Mouse (Mus musculus): Measurements from ENCODE around the gene Gm10160. TPM values are rescaled to one million over a fixed set of nuclear protein-coding genes. Genes with fewer than 3 reads are reported as not detected.

The Gm10160 gene
- polyA plus RNA-seq, 1 experiment from 2014 or later = not detected

GRCm38 (mm10) chr7:81874636-81875035, 19.0 kb upstream of the Gm10160 start:
- no peak for ATAC-seq (replicated peaks; ENCODE audit: insufficient number of reproducible peaks, low FRiP score, low TSS enrichment)

GRCm38 (mm10) chr7:81873807-81874206, 18.2 kb upstream of the Gm10160 start:
- Histone ChIP-seq H3K4me3 (ENCODE audit: low read depth, low read length) (no peak overlapping the region), H3K4me2 (no peak overlapping the region), H3K9me3 (replicated peaks; ENCODE audit: control insufficient read depth, low read length) (no peaks in the 10 kb centered on the region), H3K9ac (ENCODE audit: low read depth, low read length) (no peak overlapping the region), H3K27me3 (ENCODE audit: control insufficient read depth, insufficient read depth, low read length) (no peaks in the 10 kb centered on the region), H3K36me3 (ENCODE audit: control insufficient read depth, insufficient read depth, low read length) (0 out of 2 replicates have a peak, but pooled peaks cover 4% of the 10 kb centered on the region), H3K27ac (ENCODE audit: low read depth, low read length) (no peak overlapping the region), H3K4me1 (ENCODE audit: control insufficient read depth, insufficient read depth, low read length) (peaks cover 4% of the 10 kb centered on the region; the same call in 1 of the 2 replicates)
- no peak for ATAC-seq (replicated peaks; ENCODE audit: insufficient number of reproducible peaks, low FRiP score, low TSS enrichment)
- 8% methylated on average over 1 of the region's 1 CpGs for WGBS (ENCODE audit: insufficient replicate concordance)

More at GRCm38 (mm10) chr7:81874636-81875035, 19.0 kb upstream of the Gm10160 start:
- peaks cover 4% of the 10 kb centered on the region; the same call in 1 of the 2 replicates for H3K4me1 ChIP-seq (ENCODE audit: control insufficient read depth, insufficient read depth, low read length)
- no peaks in the 10 kb centered on the region for H3K27me3 ChIP-seq (ENCODE audit: control insufficient read depth, insufficient read depth, low read length)
- H3K36me3 ChIP-seq (ENCODE audit: control insufficient read depth, insufficient read depth, low read length) = 0 out of 2 replicates have a peak, but pooled peaks cover 4% of the 10 kb centered on the region
- WGBS (ENCODE audit: insufficient replicate concordance) = 74% methylated on average over 6 of the region's 6 CpGs
- H3K9ac ChIP-seq (ENCODE audit: low read depth, low read length) = no peak overlapping the region
- no peak overlapping the region for H3K4me2 ChIP-seq
- H3K4me3 ChIP-seq (ENCODE audit: low read depth, low read length) = no peak overlapping the region
- H3K27ac ChIP-seq (ENCODE audit: low read depth, low read length) = no peak overlapping the region
- H3K9me3 ChIP-seq (replicated peaks; ENCODE audit: control insufficient read depth, low read length) = no peaks in the 10 kb centered on the region

- Histone ChIP-seq H3K36me3 (ENCODE audit: control insufficient read depth, insufficient read depth, low read length) (0 out of 2 replicates have a peak, but pooled peaks cover 4% of the 10 kb centered on the region), H3K4me3 (ENCODE audit: low read depth, low read length) (no peak overlapping the region), H3K9ac (ENCODE audit: low read depth, low read length) (no peak overlapping the region), H3K9me3 (replicated peaks; ENCODE audit: control insufficient read depth, low read length) (no peaks in the 10 kb centered on the region), H3K4me1 (ENCODE audit: control insufficient read depth, insufficient read depth, low read length) (peaks cover 4% of the 10 kb centered on the region; the same call in 1 of the 2 replicates), H3K27me3 (ENCODE audit: control insufficient read depth, insufficient read depth, low read length) (no peaks in the 10 kb centered on the region), H3K4me2 (no peak overlapping the region), H3K27ac (ENCODE audit: low read depth, low read length) (no peak overlapping the region)
- ATAC-seq (replicated peaks; ENCODE audit: insufficient number of reproducible peaks, low FRiP score, low TSS enrichment) = no peak
- 49% methylated on average over 13 of the region's 13 CpGs for WGBS (ENCODE audit: insufficient replicate concordance)
Observed at GRCm38 (mm10) chr7:81872493-81873013, 17.0 kb upstream of the Gm10160 start.

GRCm38 (mm10) chr7:81868158-81868557, 12.6 kb upstream of the Gm10160 start:
- H3K9me3 ChIP-seq (replicated peaks; ENCODE audit: control insufficient read depth, low read length) = no peaks in the 10 kb centered on the region
- H3K4me1 ChIP-seq (ENCODE audit: control insufficient read depth, insufficient read depth, low read length) = peaks cover 8% of the 10 kb centered on the region; the same call in 1 of the 2 replicates
- H3K27ac ChIP-seq (ENCODE audit: low read depth, low read length) = no peak overlapping the region
- H3K27me3 ChIP-seq (ENCODE audit: control insufficient read depth, insufficient read depth, low read length) = no peaks in the 10 kb centered on the region
- no peak overlapping the region for H3K4me3 ChIP-seq (ENCODE audit: low read depth, low read length)
- H3K36me3 ChIP-seq (ENCODE audit: control insufficient read depth, insufficient read depth, low read length) = 0 out of 2 replicates have a peak, but pooled peaks cover 4% of the 10 kb centered on the region
- H3K9ac ChIP-seq (ENCODE audit: low read depth, low read length) = no peak overlapping the region
- 31% methylated on average over 6 of the region's 6 CpGs for WGBS (ENCODE audit: insufficient replicate concordance)
- H3K4me2 ChIP-seq = no peak overlapping the region
- ATAC-seq (replicated peaks; ENCODE audit: insufficient number of reproducible peaks, low FRiP score, low TSS enrichment) = 0 out of 2 replicates have a peak, but pooled peaks have one; percentile 57

GRCm38 (mm10) chr7:81867231-81867930, 11.8 kb upstream of the Gm10160 start:
- no peak overlapping the region for H3K9ac ChIP-seq (ENCODE audit: low read depth, low read length)
- 0 out of 2 replicates have a peak, but pooled peaks cover 4% of the 10 kb centered on the region for H3K36me3 ChIP-seq (ENCODE audit: control insufficient read depth, insufficient read depth, low read length)
- no peaks in the 10 kb centered on the region for H3K27me3 ChIP-seq (ENCODE audit: control insufficient read depth, insufficient read depth, low read length)
- no peak for ATAC-seq (replicated peaks; ENCODE audit: insufficient number of reproducible peaks, low FRiP score, low TSS enrichment)
- H3K9me3 ChIP-seq (replicated peaks; ENCODE audit: control insufficient read depth, low read length) = no peaks in the 10 kb centered on the region
- no peak overlapping the region for H3K4me3 ChIP-seq (ENCODE audit: low read depth, low read length)
- 81% methylated on average over 9 of the region's 9 CpGs for WGBS (ENCODE audit: insufficient replicate concordance)
- H3K4me1 ChIP-seq (ENCODE audit: control insufficient read depth, insufficient read depth, low read length) = peaks cover 11% of the 10 kb centered on the region; the same call in 1 of the 2 replicates
- H3K4me2 ChIP-seq = no peak overlapping the region
- H3K27ac ChIP-seq (ENCODE audit: low read depth, low read length) = no peak overlapping the region

- no peak for ATAC-seq (replicated peaks; ENCODE audit: insufficient number of reproducible peaks, low FRiP score, low TSS enrichment)
- no peak overlapping the region for H3K4me3 ChIP-seq (ENCODE audit: low read depth, low read length)
Observed at GRCm38 (mm10) chr7:81865937-81866336, 10.3 kb upstream of the Gm10160 start.

GRCm38 (mm10) chr7:81864552-81864951, 9.0 kb upstream of the Gm10160 start:
- H3K4me3 ChIP-seq (ENCODE audit: low read depth, low read length) = no peak overlapping the region
- WGBS (ENCODE audit: insufficient replicate concordance) = 83% methylated on average over 6 of the region's 6 CpGs
- no peak for ATAC-seq (replicated peaks; ENCODE audit: insufficient number of reproducible peaks, low FRiP score, low TSS enrichment)
- no peaks in the 10 kb centered on the region for H3K9me3 ChIP-seq (replicated peaks; ENCODE audit: control insufficient read depth, low read length)
- H3K27ac ChIP-seq (ENCODE audit: low read depth, low read length) = no peak overlapping the region
- no peaks in the 10 kb centered on the region for H3K27me3 ChIP-seq (ENCODE audit: control insufficient read depth, insufficient read depth, low read length)
- peaks cover 30% of the 10 kb centered on the region; the same call in 1 of the 2 replicates for H3K4me1 ChIP-seq (ENCODE audit: control insufficient read depth, insufficient read depth, low read length)
- H3K36me3 ChIP-seq (ENCODE audit: control insufficient read depth, insufficient read depth, low read length) = no peaks in the 10 kb centered on the region
- no peak overlapping the region for H3K4me2 ChIP-seq
- no peak overlapping the region for H3K9ac ChIP-seq (ENCODE audit: low read depth, low read length)

More at GRCm38 (mm10) chr7:81865937-81866336, 10.3 kb upstream of the Gm10160 start:
- Histone ChIP-seq H3K36me3 (ENCODE audit: control insufficient read depth, insufficient read depth, low read length) (no peaks in the 10 kb centered on the region), H3K27me3 (ENCODE audit: control insufficient read depth, insufficient read depth, low read length) (no peaks in the 10 kb centered on the region), H3K4me1 (ENCODE audit: control insufficient read depth, insufficient read depth, low read length) (peaks cover 21% of the 10 kb centered on the region; the same call in 1 of the 2 replicates), H3K4me2 (no peak overlapping the region), H3K9ac (ENCODE audit: low read depth, low read length) (no peak overlapping the region), H3K9me3 (replicated peaks; ENCODE audit: control insufficient read depth, low read length) (no peaks in the 10 kb centered on the region), H3K27ac (ENCODE audit: low read depth, low read length) (no peak overlapping the region)
- 87% methylated on average over 6 of the region's 6 CpGs for WGBS (ENCODE audit: insufficient replicate concordance)

- no peaks in the 10 kb centered on the region for H3K9me3 ChIP-seq (replicated peaks; ENCODE audit: control insufficient read depth, low read length)
- 0 out of 2 replicates have a peak overlapping the region, but pooled peaks have one; percentile 16 for H3K9ac ChIP-seq (ENCODE audit: low read depth, low read length)
- H3K4me1 ChIP-seq (ENCODE audit: control insufficient read depth, insufficient read depth, low read length) = peaks cover 36% of the 10 kb centered on the region
- no peak overlapping the region for H3K4me3 ChIP-seq (ENCODE audit: low read depth, low read length)
- H3K36me3 ChIP-seq (ENCODE audit: control insufficient read depth, insufficient read depth, low read length) = no peaks in the 10 kb centered on the region
- 0 out of 2 replicates have a peak, but pooled peaks cover 6% of the 10 kb centered on the region for H3K27me3 ChIP-seq (ENCODE audit: control insufficient read depth, insufficient read depth, low read length)
- 58% methylated on average over 24 of the region's 24 CpGs for WGBS (ENCODE audit: insufficient replicate concordance)
- no peak for ATAC-seq (replicated peaks; ENCODE audit: insufficient number of reproducible peaks, low FRiP score, low TSS enrichment)
- peak overlapping the region; percentile 8 for H3K4me2 ChIP-seq
- peak overlapping the region; percentile 59 for H3K27ac ChIP-seq (ENCODE audit: low read depth, low read length)
Observed at GRCm38 (mm10) chr7:81862587-81863583, 7.3 kb upstream of the Gm10160 start.
